Mouse (Mus musculus) adrenal gland, postnatal 36 days (tissue): ENCODE measurements at regions not wholly inside any gene's neighbourhood (a gene's known extent, or its start where the extent isn't known, plus 50 kb on each side); places are given as distances from the start of the nearest gene placed in this dataset.
"Not testable (repeated sequence)": the region's sequence is repeated elsewhere in the genome, so short reads cannot be mapped to it uniquely, and the experiment has no call there.

ENCODE experiments used
- DNase-seq, 2 experiments: peaks; one replicate each; pipeline ENCODE4 v3.0.0; 2021; ENCODE audit warnings: mixed read lengths in 1 of 2

DNA sequence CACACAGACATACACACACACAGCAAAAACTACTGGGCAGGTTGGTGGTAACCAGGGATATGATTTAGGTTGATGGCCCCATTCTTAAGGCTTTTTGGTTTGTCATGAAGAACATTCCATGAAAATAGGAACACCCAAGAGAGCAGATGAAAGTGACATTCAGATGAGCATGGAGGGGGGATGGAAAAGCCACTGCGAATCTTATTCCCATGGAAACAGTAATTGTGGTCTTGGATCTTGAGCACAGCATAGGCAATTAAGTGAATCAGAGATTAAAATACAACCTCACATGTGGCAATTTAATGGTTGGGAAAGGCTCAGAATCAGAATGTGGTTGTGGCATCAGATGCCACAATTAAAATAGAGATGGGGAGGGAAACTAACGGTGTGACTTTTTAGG lies 537.6 kb upstream of the Auts2 start:
- no peak for DNase-seq

DNA sequence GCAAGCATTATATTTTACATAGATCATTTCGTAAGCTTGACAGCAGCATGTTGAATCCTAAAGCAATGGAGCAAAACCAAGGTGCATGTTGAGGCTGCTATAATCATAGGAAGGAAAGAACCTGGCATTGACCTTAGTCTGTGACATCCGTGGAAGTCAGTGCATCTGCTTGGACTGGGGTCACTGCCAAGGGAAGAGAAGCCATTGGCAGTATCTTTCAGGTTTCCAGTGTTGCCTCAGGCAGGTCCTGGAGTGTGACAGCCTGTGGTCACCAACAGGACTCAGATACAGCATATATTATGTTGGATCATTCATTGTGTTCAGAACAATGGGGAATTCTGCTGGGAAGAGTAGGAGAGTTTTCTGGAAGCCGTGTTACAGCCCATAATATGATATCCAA lies 535.8 kb upstream of the Auts2 start:
- no peak for DNase-seq

DNA sequence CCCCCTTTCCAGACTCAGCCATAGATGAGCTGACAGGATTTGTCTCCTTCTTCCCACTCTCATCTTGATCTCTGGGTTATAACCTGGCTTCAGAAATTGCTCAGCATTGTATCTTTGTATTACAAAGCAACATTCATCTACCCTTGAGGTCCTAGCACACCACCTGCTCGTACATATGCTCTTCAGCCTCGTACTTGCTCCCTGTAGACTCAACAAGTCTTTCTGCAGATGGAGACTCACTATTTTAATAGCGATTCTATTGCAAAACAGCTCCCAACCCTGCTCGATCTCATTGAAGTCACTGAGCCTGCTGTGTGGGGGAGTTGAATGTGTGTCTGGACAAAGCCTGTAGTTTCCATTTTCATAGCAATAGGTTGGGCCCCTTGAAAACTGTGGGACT lies 535.2 kb upstream of the Auts2 start:
- DNase-seq, result no peak

DNA sequence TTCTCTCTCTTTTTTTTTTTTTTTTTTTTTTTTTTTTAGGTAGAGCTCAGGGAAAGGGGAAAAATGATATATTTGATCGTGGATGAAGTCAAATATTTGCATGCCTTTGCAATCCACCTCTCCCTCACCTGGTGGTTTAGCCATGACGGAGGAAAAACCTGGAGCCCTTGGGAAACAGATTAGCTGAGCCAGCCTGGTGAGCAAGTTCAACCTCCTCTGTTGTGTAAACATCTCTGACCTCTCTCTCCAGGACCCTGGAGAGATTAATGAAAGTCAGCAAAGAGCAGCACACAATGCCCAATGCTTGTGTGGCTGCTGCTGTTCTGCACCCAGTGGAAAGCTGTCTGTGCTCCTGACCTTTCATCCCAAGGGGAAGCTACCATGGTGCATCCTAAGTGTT lies 530.2 kb upstream of the Auts2 start:
- DNase-seq, result no peak

GRCm38 (mm10) chr5:133070141-133070540 lies 527.0 kb upstream of the Auts2 start:
- DNase-seq, result no peak

GRCm38 (mm10) chr5:133062481-133062880 lies 519.3 kb upstream of the Auts2 start:
- DNase-seq, result no peak

GRCm38 (mm10) chr5:133047456-133047855 lies 504.3 kb upstream of the Auts2 start:
- no peak for DNase-seq

- DNase-seq, result no peak
Observed at GRCm38 (mm10) chr5:133045637-133046036, 502.5 kb upstream of the Auts2 start.

- DNase-seq, result no peak
Observed at GRCm38 (mm10) chr5:133027590-133027989, 484.4 kb upstream of the Auts2 start.

DNA sequence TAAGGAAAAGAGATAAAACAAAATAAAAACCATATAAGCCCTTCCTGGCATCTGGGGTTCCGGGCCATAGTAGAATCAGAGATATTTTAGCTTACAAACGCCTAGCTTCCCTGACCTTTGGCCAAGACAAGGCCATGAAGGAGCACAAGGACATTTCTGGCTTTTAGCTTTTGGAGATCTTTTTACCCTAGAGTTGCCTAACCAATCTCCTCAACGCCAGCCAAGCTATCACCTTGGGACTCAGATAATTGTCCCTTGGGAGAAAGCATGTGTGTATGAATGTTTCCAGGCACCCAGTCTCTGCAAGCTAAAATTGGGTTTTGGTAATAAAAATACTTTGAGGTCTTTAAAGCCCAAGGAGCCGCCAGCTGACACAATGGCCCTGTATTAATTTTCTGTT lies 482.0 kb upstream of the Auts2 start:
- peak; percentile 11 to 25 for DNase-seq

DNA sequence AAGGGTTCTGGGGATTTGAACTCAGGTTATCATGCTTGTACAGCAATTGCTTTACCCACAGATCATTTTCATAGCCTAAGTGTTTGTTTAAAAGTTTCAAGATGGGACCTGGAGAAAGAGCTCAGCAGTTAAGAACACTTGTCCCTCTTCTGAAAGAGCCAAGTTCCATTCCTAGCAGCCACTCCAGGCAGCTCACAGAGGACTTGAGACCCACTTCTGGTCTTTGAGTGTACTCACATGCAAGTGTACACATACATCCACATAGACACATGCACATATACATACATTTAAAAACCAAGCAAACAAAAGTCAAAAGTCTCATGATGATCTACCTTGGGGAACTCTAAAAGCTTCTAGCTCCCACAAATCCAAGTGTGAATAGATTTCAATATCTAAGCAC lies 477.7 kb upstream of the Auts2 start:
- no peak for DNase-seq

DNA sequence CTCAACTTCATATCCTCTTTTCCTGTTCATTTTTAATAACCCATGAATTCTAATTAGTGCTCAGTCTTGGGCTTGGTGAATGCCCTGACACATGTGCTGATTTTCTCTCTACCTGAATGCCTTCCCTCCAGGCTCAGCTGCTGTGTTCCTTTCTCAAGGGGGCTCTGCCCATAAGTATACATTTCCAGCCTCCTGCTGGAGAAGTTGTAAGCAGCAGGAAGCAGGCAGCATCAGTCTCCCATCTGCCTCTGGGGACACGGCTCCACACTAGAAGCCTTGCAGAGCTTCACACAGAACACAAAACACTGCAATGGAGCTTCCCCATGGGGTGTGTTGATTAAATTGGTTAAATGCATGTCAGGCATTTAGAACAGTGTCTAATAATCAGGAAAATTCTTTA lies 477.0 kb upstream of the Auts2 start:
- DNase-seq, result no peak

DNA sequence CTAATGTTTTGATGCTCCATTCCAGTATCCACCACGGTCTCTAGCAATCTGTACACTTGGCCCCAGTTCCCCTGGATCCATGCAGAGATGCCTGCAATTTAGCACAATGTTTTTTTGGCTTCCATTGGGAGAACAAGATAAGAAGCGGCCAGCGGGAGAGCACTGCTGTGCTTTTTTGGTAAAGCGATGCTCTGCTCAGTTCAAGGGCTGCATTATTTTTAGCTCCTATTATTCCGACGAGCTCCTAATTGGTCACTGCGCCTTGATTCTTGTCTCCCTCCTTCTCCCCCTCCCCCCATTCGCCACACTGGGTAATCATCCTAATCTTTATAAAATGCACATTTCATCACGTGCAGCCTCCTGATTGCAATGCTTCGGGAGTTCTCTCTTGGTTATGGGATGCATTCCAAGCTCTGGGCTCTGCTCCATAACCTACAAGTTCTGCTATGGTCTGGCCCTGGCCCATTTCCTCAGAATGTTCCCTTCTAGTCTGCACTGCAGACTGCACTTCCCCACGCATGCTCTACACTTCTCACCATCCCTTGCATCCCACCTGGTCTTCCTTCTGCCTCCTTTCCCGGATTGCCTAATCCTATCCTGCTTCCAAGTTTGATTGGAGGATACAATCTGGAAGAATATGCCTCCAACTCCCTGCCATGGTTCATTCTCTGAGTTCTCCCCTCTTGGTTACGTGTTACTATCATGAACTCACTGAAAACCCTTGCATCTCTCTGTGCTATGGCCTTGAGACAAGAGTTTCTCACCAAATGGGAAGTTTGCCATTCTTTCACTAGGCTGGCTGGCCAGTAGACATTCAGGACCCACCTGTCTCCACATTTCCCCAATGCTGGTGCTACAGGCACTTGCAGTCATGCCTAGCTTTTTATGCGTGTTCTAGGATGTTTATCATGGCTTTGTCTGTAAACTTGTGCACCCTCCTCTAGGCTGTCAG lies 467.8 kb upstream of the Auts2 start:
- peak in 1 of 2 experiments; percentile 2 for DNase-seq

- DNase-seq, result no peak
Observed at GRCm38 (mm10) chr5:132982866-132983265, 439.7 kb upstream of the Auts2 start.

DNA sequence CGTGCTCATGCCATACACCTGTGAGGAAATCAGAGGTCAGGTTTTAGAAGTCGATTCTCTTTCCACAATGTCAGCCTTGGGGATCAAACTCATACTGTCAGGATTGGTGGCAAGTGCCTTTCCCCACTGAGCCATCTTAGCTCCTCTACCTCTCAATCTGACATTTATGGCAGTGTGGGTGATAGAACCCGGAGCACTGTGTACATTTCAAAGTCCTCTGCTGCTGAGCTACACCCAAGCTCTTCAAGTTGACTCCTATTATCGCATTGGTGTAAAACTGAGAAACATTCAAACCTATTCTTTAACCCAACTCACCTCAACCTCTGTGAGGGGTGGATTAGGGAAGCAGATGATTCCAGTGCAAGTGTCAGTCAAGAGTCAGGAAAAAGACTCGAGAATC lies 435.9 kb upstream of the Auts2 start:
- DNase-seq, result no peak

DNA sequence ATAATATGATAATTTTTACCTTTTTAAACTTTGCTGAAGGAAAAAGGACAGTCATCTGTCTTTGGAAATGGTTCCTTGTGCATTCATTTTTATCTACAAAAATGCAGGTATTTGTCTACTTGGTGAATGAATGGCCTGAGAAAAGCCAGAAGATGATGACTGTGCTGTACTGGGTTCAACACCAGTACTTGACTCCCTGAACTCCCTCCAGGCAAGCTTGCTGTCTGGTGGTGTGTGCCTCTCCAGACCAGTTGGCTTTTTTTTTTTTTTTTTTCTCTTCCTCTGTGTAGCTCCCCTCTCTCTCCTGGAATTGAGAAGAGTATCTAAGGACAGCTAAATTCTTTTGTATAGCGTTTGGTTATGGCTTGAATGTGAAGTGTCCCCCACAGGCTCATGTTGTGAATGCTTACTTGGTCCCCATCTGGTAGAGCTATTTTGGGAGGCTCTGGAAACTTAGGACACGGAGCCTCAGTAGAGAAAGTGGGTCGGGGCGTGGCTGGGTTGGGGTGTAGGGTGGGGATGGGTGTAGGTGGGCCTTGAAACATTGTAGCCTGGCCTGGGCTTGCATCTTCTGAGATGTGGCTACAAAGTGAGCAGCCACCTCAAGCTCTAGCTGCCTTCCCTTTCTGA lies 432.3 kb upstream of the Auts2 start:
- DNase-seq, result no peak

DNA sequence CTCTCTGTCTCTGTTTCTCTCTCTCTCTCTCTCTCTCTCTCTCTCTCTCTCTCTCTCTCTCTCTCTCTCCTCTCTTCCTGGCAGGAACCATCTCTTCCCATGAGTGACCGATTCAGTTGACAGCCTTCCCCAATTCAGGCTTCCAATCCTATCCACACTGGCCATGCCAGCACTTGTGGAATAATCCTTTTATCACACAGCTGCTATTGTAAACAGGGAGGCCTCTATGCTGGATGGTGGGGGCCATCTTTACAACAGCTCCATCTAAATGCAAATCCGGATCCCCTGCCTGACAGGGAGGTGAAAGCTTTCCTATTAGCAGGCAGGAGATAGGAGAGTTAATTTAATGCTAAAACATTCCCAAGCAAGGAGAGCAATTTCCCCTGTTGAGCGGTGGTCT lies 431.7 kb upstream of the Auts2 start:
- no peak for DNase-seq

DNA sequence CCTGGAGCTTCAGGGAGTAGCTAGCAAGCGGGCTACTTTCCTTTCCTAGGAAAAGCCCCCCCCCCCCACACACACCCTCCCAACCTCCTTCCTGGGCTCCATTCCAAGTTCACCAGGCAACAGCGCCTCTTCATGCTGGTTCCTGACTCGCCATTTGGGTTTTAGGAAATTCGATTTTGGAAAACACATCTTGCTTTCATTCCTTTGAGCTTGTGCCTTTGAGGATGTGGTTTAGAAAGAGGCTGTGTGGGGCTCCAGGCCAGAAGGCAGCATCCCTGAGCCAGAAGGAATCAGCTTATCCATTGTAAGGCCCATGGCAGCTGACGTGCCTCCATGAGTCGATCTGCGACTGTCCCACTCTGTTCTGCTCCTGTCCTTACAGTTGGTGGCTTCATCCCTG lies 427.9 kb upstream of the Auts2 start:
- no peak for DNase-seq

DNA sequence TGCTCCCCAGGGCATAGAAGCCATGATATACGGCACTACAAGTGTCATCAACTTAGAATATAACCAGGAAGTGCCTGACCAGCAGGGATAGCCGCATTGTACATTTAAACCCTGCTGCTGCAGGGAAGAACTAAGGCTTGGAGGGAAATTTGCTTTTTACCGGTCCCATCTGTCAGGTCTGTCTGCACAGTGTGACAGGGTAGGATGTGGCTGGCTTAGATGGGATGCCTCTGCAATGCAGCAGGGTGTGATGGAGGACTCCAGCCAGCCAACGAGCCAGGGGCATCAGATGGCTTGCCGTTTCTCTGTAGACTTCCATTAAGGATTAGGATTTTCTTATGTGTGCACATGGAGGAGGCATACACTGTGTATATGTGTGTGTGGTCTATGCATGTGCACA lies 426.2 kb upstream of the Auts2 start:
- DNase-seq, result no peak

DNA sequence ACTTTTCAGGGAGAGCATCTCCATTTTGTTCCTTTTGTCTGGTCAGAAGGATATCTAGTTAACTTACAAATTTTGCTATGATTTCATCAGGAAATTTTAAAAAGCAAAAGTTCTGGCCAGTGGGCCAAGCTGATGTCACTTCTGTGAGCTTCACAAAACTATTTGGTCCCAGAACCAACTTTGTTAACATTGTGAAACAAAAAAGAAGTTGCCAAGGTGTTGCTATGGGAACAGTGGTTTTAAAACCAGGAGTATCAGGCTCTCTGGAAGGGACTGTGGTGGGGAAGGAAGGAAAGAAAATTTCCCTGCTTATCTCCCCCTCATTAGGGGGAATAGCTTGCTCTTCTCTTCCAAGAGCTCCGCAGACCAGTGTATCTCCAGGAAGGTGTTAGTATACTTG lies 416.8 kb upstream of the Auts2 start:
- no peak for DNase-seq

DNA sequence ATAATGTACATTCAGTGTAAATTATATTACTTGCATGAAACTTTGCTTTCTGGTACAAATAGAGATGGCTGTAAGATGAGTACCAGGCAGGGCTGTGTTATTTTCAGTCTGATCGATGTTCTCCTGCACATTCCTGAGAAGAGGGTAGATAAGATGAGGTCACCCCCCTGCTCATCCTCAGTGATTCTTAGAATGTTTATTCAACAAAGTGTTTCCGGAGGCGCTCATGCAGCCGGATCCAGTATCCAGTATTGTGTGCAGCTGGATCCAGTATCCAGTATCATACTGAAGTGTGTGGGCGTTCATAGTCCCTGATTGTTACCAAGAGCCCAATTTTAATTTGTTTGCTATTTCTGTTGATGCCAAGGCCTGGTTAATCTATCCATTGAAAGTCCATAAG lies 413.0 kb upstream of the Auts2 start:
- DNase-seq, result no peak

DNA sequence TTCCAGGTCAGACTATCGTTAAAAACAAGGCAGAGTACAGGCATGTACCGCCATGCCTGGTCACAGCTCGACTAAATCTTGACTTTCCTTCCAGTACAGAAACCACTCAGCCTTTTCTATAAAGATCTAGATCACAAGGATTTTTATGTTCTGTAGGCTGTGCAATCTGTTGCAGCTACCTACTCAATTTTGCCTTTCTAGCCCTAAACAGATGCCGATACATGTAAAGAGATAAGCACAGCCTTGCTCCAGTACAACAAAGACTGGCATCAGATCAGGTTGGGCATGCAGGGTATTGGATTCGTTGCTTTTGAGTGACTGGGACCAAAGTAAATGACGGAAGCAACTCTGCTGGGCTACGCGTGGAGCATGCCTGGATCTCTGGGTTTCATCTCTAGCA lies 411.9 kb upstream of the Auts2 start:
- no peak for DNase-seq

DNA sequence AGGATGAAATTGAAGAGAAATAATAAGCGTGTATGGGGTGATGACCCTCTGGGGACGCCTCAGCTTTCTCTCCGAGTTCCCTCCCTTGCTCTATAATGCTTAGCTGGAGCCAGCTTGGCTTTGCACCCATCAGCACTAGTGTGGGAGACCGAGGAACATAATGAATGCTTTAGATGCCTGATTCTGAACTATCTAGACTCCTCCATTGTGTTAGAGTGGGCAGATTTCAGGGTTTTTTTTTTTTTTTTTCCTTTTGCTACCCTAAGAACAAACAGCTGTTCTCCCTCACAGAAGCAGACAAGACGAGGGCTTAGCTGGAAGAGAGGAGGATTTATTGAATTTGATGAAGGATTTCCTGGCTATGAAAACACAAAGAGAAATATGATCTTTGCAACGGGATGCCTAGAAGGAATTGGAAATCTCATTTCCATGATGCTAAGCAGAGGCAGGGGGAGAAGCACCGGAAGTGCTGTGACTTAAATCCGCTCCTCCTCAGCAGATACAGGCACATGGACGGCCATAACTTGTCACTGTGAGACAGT lies 390.4 kb upstream of the Auts2 start:
- no peak for DNase-seq

DNA sequence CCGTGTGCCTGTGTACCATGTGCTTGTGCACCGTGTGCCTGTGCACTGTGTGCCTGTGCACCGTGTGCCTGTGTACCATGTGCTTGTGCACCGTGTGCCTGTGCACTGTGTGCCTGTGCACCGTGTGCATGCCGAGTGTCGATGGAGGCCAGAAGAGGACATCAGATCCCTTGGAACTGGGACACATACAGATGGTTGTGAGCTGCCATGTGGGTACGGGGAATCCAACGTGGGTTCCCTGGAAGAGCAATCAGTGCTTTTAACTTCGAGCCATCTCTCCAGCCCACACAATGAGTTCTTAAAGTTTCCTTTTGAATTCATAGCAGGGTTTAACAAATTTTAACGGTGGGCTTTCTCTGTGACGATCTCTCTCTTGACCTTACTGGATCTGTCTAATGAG lies 386.8 kb upstream of the Auts2 start:
- not testable (repeated sequence) for DNase-seq
